Mouse (Mus musculus) liver, adult (tissue): Measurements from ENCODE around the gene Mmd2.

Experiments used
- GATA4 ChIP-seq: IDR thresholded peaks from 2 replicates; pipeline ENCODE4 v1.6.1; 2014; ENCODE audit warnings: mild to moderate bottlenecking, low read length; ENCODE audit not compliant: insufficient replicate concordance

The Mmd2 gene

DNA sequence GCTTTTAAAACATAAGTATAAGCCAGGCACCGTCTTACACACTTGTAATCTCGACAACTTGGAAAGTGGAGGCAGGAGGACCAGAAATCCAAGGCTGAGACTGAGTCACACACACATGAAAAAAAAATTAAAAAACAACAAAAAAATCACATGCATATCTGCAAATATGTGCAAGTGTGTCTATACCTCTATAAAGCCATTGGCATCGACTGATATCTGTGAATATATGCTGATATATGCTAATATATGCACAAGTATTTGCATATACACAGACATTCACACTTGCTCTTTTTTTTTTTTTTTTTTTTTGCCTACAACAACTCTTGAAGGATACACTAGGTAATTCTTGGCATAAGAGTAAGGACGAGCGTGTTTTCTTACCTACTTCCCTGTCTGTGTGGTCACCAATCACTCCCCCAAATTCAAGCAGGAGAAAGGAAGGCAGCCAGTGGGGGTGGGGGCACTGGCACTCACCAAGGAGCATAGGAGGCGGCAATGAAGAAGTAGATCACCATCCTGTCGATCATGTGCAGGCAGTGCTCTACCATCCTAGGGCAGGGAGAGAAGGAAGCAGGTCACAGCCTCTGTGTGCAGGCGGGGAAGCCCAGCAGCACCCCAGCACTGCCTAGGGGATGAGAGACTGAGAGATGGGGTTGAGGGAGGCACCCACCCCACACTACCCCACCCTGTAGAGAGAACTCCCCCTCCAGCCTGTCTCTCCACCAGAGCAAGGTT is 34.1 kb downstream of the Mmd2 start:
- TF ChIP-seq GATA4 = no peak

DNA sequence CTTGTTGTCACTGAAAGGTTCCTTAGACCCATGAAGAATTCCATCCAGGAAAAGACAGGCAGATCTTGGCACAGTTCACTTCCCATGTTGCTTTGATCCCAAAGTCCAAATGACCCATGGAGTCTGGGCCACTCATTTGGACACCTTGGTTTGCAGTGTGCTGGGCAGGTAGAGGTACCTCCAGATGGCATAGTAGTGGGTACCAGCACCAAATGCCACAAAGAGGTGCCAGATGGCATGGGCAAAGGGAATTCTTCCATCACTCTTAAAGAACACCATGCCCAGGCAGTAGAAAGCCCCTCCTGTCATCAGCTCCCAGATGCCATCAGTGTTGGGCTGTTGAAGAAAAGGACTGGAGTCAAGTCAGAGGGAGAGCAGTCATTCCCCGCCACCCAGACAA is 44.0 kb downstream of the Mmd2 start:
- TF ChIP-seq GATA4 = no peak

DNA sequence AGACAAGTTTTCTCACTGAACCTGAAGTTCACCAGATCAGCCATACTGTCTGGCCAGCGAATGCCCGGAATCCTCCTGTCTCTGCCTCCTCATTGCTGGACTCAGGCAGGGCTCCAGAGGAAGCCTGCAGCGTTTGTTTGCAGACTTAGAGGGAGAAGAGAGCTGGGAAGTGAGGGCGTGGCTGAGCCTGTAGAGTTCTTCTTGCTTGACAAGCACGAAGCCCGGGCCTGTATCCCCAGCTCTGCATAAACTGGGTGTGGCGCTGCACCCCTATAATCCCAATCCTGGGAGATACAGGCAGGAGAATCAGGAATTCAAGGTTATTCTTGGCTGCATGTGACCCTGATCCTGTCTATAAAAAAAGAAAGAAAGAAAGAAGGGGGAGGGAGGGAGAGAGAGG is 48.3 kb downstream of the Mmd2 start:
- TF ChIP-seq GATA4 = no peak

DNA sequence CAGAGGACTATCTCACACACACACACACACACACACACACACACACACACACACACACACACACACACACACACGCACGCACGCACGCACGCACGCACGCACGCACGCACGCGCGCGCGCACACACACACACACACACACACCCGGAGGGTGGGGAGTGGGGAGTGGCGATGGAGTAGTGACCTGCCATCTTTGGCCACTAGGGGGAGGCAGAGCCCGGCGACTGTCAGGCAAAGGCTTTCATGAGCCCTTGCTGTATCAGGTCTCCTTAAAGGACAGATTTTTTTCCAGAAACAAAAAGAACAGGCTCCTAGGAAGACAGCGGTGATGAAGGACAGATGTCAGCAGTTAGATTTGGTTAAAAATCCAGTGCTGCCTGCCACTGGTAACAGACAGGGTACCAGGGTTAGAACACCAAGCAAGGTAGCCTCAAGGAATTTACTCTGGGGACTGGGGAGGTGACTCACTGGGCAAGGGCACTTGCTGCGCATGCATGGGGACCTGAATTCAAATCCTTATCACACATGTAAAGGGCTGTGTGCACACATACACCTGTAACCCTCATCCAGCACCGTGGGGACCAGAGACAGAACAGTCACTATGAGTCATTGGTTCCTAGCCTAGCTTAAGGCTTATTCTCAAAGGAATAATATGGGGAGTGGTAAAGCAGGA is 51.1 kb downstream of the Mmd2 start:
- TF ChIP-seq GATA4 = no peak

DNA sequence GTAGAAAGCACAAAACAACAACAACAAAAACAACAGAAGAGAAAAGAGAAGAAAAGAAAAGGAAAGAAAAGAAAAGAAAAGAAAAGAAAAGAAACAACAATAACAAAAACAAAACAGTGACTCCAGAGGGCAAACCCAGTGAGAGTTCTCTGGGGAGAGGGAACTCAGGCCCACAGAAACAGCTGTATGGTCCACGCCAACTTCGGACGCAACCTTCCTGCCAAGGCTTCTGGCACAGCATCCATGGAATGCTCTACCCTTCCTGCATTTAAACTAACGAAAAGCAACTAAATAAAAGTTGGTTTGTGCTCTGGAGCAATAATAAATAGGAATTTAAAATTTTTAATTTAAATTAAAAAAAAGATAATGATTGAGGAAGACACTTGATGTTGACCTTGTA is 51.9 kb downstream of the Mmd2 start:
- no peak for TF ChIP-seq GATA4

DNA sequence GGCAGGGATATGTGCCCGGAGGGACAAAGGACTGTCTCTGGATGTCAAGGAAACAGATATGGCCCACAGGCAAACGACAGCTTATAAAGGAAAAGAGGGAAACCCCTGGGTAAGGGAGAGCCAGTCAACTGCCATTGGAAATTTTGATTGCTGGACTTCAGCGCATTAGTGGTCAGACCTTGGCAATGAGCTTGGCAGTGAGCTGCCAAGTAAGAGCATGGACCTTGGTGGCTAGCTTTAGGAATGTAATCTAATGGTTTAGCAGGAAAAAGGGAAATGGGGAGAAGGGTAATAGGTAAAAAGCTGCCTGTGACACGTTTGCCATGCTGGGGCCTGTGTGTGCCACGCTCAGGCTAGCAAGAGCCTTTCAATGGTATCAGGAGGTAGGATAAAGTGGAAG is 52.7 kb downstream of the Mmd2 start:
- no peak for TF ChIP-seq GATA4

DNA sequence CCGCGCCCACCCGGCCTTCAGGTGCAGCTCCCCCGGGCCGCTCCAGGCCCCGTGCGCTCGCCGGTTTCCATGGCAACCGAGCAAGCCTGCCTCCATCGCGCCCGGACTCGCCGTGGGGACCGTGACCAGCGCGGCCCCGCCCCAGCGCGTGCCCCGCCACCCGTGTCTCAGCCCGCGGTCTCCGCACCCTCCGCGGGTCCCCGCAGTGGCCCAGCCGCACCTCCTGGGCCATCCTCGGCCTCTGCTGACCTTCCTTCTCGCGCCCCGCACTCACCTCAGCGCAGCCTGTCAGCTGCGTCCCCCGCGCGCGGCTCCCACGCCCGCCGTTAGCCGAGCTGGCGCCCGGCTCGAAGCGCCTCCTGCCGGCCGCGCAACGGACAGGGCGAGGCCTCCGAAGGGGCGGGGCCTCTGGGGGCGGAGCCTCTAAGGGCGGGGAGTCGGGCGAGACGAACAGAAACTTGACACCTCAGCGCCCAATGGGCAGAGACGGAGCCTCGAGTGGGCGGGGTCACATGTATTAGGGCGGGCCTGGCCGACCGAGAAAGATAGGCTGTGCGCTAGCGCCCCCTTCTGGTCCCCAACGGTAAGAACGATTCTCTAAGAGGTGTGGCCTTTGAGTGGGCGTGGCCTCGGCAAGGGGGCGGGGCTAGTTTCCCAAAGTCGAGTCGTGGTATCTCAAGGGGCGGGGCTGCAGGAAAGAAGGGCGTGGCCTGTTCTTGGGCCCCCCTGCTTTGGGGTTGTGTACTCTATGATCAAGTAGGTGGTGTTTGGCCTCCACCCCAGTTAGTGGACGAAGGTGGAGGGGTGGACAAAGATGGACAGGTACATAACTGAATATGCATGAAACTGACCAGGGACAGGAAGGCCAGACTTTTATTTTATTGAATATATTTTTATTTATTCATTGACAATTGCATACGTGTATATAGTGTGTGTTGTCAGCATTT is 57.6 kb downstream of the Mmd2 start, which contains the start of gene Radil:
Gene Radil, minus strand, starts transcription at position 393 of the 947 bp plus-strand sequence.
- TF ChIP-seq GATA4 = no peak

DNA sequence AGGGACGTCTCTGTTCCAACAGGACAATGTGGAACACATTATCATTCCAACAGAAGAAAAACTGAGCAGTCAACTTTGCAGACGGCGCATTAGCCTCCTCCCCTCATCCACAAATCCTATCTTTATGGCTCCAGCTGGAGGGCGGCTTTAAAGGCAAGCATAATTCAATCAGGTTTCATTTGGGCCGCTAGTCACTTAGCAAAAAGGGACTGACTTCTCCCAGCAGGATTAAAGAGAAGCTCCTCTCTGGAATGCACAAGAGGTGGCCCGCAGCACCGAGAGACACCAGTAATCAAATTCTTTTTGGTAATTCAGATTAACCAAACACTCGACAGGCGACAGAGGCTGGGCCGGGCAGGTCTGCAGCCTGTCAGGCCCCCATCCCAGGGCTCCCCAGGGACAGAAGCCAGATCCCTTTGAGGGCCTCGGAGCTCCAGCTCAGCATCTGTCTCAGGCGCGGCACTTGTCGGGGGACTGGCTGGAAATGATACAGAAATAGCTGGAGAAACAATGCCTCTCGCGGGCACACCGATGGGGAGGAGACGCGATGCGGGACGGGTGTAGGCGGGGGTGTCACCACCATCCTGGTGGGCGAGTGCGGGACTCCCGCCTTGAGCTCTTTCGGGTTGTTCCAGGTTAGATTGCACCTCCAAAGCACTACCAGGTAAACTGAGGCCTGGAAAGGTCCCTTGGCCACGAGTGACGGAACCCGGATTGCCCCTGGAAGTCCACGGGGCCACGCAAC is 58.5 kb downstream of the Mmd2 start:
- TF ChIP-seq GATA4 = no peak

DNA sequence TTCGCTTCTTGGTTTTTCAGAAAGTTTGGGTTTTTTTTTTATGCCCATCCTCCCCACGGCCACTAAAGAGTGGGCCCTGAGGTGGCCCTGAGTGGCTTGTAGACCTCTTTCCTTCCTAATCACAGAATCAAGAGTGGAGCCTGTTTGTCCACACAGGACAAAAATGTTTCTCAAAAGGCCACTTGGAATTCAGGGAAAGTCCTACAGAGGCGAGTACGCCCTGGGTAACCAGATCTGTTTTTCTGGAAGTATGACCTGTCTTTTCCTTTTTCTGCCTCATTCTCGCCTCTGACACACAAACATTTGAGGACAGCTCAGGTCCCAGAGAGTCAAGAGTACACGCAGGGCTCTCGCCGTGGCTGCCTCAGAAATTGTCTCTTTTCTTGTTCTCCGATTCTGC is 59.2 kb downstream of the Mmd2 start:
- no peak for TF ChIP-seq GATA4

DNA sequence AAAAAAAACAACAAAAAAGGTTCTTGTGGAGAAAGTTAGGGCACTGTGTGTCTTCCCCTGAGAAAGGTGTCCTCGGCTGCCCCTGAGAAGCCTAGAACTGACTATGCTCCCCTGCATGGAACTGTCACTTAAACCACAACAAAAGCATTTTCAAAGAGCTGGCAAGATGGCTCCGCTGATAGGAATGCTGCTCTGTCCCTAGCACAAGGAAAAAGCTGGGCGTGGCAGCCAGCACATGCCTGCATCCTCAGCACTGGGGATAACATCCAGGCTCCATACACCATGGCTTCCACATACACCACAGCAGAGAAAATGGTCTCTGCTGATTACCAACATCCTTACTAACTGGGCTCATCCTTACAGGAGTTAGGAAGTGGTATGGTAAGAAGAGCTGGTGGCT is 61.5 kb downstream of the Mmd2 start:
- no peak for TF ChIP-seq GATA4

DNA sequence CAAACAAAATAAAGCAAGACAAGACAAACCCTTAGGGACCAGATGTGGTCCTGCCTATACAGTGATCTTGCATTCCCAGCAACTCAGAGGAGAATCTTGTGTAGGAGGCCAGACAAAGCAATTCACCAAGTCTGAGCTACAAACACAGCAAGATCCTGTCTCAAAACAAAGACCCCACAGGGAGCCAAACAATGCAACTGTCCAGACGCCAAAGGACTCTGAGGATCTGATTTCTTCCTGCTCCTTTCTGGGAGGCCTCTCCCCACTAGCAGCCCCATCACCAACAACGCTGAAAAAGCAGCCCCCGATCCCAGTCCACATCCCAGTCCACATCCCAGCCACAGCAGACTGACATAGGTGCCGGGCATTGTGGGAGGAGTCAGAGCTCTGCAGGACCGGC is 62.3 kb downstream of the Mmd2 start:
- no peak for TF ChIP-seq GATA4

DNA sequence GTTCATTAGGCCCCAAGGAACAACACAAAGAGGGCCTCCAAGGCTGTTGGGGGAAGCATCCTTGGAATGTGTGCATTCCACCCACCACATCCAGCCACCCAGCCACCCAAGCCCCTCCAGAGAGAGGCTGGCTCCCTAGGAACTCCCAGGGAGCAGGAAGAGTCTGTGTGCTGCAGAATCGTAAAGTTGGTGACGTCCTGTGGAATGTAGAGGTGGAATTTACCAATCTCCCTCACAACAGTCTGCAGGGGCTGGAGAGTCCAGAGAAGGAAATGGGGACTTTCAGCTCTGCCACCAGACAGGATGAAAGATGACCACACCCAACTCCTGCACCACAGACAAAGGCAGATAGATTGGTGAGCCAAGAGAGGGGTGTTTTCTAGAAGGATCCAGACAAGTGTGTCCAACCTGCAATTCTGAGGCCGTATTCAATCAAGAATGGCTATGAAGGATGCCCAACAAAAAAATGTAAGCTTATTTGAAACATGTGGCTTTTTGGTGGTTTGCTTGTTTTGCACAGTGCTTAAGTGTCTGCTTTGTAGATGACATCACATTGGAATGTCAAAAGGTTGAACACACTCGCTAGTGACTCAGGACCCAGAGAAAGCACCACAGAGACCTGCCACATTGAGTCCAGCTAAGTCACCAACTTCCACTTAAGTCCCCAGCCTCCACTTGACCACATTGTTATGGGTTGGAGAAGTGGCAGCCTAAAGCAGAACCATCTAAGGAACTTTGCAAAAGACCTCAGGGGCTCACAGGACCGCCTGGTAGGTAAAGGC is 63.4 kb downstream of the Mmd2 start:
- TF ChIP-seq GATA4 = no peak

DNA sequence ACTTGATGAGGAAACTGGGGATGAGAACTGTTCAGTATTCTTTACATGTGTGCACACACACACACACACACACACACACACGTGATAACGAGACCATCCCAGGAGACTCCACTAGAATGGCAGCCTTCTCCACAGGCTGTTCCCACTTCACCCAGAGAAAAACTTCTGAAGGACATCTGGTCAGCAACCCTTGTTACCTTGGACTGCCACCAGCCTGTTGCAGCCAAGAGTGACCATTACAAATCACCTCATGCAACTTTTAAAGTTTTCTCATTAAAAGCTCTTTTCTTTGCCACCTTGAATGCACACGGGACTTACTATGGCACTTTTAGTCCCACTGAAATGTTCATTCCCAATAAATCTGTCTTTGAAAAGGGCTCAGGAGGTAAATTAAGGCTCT is 71.3 kb downstream of the Mmd2 start:
- no peak for TF ChIP-seq GATA4

DNA sequence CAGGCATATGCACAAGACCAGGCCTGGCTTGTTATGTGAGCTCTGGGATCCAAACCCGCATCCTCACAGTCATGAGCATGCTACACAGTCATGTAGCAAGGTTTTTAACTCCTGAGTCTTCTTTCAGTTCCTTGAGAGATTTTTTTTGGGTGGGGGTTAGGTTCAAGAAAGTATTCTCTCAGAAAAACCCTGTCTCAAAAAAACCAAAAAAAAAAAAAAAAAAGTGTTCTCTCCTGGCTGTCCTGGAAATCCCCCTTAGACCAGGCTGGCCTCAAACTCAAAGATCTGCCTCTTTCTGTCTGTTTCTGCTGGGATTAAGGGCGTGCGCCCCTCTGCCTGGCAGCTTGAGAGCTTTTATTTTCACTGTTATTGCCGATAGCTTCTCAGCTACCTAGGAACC is 73.2 kb downstream of the Mmd2 start:
- no peak for TF ChIP-seq GATA4
